Mouse (Mus musculus): ENCODE measurements around the gene Cand2. TPM values are rescaled to one million over a fixed set of nuclear protein-coding genes. Genes with fewer than 3 reads are reported as not detected.

The Cand2 gene
- polyA plus RNA-seq, 1 experiment from 2014 or later: 40.8 TPM

DNA sequence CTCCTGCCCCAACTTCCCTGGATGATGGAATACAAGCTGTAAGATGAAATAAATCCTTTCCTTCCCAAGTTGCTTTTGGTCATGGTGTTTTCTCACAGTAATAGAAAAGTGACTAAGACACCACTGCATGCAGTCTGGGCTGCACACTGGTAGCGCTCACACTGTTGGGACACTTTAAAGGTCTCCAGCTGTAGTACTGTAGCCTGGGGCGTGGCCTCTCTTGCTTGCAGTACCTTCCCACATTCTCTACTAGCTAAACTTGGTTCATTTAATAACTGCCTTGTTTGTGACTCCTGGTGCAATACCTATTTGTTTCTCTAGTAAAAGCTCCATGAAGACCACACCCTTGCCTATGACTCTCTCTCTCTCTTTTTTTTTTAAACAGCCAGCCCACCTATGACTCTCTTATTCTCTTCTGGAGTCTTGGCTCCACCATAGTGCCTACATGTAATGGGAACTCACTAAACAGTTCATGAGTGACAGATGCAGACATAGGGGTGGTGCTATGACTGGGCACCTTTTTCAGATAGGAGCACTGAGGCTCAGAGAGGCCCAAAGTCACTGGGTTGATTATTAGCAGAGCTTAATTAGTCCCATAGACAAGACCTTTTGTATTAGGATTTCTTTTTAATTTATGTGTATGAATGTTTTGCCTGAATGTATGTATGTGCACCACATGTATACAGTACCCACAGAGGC lies 58.0 kb downstream of the Cand2 start:
- no peak overlapping the region for H3K27ac ChIP-seq
- H3K9ac ChIP-seq: no peak overlapping the region
- ATAC-seq (replicated peaks; ENCODE audit: insufficient number of reproducible peaks, insufficient read depth, low FRiP score, low read depth): no peak
- no peaks in the 10 kb centered on the region for H3K36me3 ChIP-seq
- no peaks in the 10 kb centered on the region for H3K4me1 ChIP-seq (replicated peaks)
- no peaks in the 10 kb centered on the region for H3K9me3 ChIP-seq (replicated peaks)
- no peak overlapping the region for H3K4me3 ChIP-seq
- H3K4me2 ChIP-seq: no peak overlapping the region
- 87% methylated on average over 2 of the region's 2 CpGs for WGBS
- H3K27me3 ChIP-seq: no peaks in the 10 kb centered on the region

DNA sequence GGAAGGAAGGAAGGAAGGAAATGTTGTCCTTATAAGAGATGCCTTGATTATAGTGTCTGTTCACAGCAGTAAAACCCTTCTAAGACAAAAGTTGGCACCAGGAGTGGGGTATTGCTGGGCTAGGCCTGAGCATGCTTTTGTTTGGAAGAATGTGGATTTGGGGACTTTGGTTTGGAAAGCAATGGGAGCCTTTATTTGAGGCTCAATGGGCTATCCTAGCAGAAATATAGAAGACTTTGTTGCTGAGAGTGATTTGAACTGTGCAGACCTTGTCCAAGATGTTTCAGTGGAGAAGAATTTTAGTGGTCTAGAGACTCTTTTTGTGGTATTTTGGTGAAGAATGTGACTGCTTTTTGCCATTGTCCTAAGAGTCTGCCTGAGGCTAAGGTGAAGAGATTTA lies 59.5 kb downstream of the Cand2 start:
- Histone ChIP-seq H3K4me1 (replicated peaks) (peaks cover 12% of the 10 kb centered on the region), H3K36me3 (no peaks in the 10 kb centered on the region), H3K9ac (no peak overlapping the region), H3K4me2 (no peak overlapping the region), H3K9me3 (replicated peaks) (no peaks in the 10 kb centered on the region), H3K27ac (no peak overlapping the region), H3K4me3 (no peak overlapping the region), H3K27me3 (no peaks in the 10 kb centered on the region)
- no peak for ATAC-seq (replicated peaks; ENCODE audit: insufficient number of reproducible peaks, insufficient read depth, low FRiP score, low read depth)

GRCm38 (mm10) chr6:115838161-115838597 lies 63.8 kb downstream of the Cand2 start, which contains the start of gene Efcab12:
Gene Efcab12 (minus strand): TSS chr6:115838412.
- 2% methylated on average over 19 of the region's 19 CpGs for WGBS
- H3K9ac ChIP-seq: peak within 1 kb of the TSS; percentile 42; the same call in 1 of the 2 replicates
- H3K4me3 ChIP-seq: peak within 1 kb of the TSS; percentile 54
- peak within 1 kb of the TSS; percentile 85 for H3K4me2 ChIP-seq
- no peaks in the 10 kb centered on the region for H3K27me3 ChIP-seq
- peaks cover 12% of the 10 kb centered on the region for H3K4me1 ChIP-seq (replicated peaks)
- H3K9me3 ChIP-seq (replicated peaks): no peaks in the 10 kb centered on the region
- peaks cover 16% of the 10 kb centered on the region for H3K36me3 ChIP-seq
- peak within 1 kb of the TSS; percentile 48 for H3K27ac ChIP-seq
- ATAC-seq (replicated peaks; ENCODE audit: insufficient number of reproducible peaks, insufficient read depth, low FRiP score, low read depth): peak; percentile 84

DNA sequence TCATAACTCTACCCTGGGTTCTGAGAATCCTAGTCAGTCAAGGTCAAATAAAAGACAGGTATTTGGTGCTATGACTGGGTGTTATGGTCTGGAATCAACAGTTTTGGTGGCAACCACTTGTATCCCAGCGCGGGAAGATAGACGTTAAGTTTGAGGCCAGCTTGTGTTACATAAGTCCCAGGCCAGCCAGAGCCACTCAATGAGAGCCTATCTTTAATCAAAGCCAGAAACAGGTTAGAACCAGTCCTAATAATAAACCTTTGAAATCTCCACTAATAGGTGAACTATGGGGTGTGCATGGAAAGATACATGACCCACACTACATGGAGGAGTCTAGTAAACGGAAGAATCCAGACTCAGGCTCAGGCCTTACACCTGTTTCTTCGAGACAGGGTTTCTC lies 64.4 kb downstream of the Cand2 start:
- peaks cover 22% of the 10 kb centered on the region for H3K36me3 ChIP-seq
- no peak overlapping the region for H3K9ac ChIP-seq
- ATAC-seq (replicated peaks; ENCODE audit: insufficient number of reproducible peaks, insufficient read depth, low FRiP score, low read depth): no peak
- H3K4me2 ChIP-seq: peak overlapping the region; percentile 85
- H3K4me1 ChIP-seq (replicated peaks): peaks cover 12% of the 10 kb centered on the region
- peak overlapping the region; percentile 48; the same call in 1 of the 2 replicates for H3K27ac ChIP-seq
- WGBS: 61% methylated on average over 5 of the region's 5 CpGs
- H3K4me3 ChIP-seq: peak overlapping the region; percentile 54
- no peaks in the 10 kb centered on the region for H3K27me3 ChIP-seq
- H3K9me3 ChIP-seq (replicated peaks): no peaks in the 10 kb centered on the region

DNA sequence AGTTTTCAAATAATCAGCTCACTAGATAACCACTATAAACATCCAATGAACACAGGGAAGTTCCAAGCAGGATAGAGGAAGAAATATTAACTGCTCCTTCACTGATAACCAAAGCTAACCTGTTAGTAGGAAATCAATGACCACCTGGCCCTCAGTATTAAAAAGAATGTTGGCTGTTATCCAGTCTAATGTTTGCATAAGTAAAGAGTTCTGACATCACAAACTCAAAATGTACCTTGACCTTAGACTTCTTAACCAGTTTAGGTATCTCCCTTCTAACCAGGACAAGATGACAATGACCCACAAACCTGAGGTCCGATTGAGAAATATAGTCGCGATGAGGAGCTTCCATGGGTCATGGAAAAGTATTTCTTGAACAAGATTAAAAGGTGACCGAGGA lies 70.7 kb downstream of the Cand2 start:
- Histone ChIP-seq H3K4me3 (no peak overlapping the region), H3K4me2 (no peak overlapping the region), H3K4me1 (replicated peaks) (peaks cover 12% of the 10 kb centered on the region), H3K36me3 (peaks cover 35% of the 10 kb centered on the region), H3K27me3 (no peaks in the 10 kb centered on the region), H3K27ac (no peak overlapping the region), H3K9ac (no peak overlapping the region), H3K9me3 (replicated peaks) (no peaks in the 10 kb centered on the region)
- ATAC-seq (replicated peaks; ENCODE audit: insufficient number of reproducible peaks, insufficient read depth, low FRiP score, low read depth): no peak
- WGBS: 91% methylated on average over 4 of the region's 4 CpGs

DNA sequence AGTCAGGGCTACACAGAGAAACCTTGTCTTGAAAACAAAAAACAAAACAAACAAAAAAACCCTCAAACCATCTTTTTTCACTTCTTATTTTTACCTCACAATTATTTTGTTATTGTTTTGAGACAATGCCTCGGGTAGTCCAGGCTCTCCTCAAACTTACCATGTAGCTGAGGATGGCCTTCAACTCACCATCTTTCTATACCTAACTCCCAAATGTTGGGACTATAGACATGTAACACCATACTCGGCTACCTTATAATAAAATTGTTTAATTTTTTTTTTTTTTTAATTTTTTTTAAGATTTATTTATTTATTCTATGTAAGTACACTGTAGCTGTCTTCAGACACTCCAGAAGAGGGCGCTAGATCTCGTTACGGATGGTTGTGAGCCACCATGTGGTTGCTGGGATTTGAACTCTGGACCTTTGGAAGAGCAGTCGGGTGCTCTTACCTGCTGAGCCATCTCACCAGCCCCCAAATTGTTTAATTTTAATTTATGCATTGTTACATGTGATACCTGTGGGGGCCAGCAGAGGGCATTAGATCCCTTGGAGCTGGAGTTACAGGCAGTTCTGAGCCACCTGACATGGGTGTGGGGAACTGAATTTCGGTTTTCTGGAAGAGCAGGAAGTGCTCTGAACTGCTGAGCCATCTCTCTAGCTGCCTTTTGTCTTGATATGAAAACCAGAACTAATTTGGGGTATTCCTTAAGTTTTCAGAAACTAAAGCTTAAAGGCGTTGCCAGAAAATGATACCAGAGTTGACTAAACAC lies 72.5 kb downstream of the Cand2 start:
- peaks cover 32% of the 10 kb centered on the region for H3K36me3 ChIP-seq
- H3K9ac ChIP-seq: no peak overlapping the region
- ATAC-seq (replicated peaks; ENCODE audit: insufficient number of reproducible peaks, insufficient read depth, low FRiP score, low read depth): no peak

GRCm38 (mm10) chr6:115848598-115849304 lies 74.4 kb downstream of the Cand2 start:
- no peaks in the 10 kb centered on the region for H3K9me3 ChIP-seq (replicated peaks)
- H3K4me3 ChIP-seq: no peak overlapping the region
- no peak overlapping the region for H3K27ac ChIP-seq
- no peak overlapping the region for H3K4me2 ChIP-seq
- H3K4me1 ChIP-seq (replicated peaks): peaks cover 24% of the 10 kb centered on the region
- no peak for ATAC-seq (replicated peaks; ENCODE audit: insufficient number of reproducible peaks, insufficient read depth, low FRiP score, low read depth)
- H3K9ac ChIP-seq: no peak overlapping the region
- peaks cover 13% of the 10 kb centered on the region; the same call in 1 of the 2 replicates for H3K36me3 ChIP-seq
- WGBS: 90% methylated on average over 10 of the region's 10 CpGs
- H3K27me3 ChIP-seq: no peaks in the 10 kb centered on the region

More for the DNA sequence above, 72.5 kb downstream of the Cand2 start:
- H3K4me3 ChIP-seq: no peak overlapping the region
- H3K4me2 ChIP-seq: no peak overlapping the region
- H3K27me3 ChIP-seq: no peaks in the 10 kb centered on the region
- WGBS: 36% methylated on average over 8 of the region's 8 CpGs
- peaks cover 12% of the 10 kb centered on the region for H3K4me1 ChIP-seq (replicated peaks)
- no peaks in the 10 kb centered on the region for H3K9me3 ChIP-seq (replicated peaks)
- H3K27ac ChIP-seq: peak overlapping the region; percentile 7; the same call in 1 of the 2 replicates

GRCm38 (mm10) chr6:115852446-115853090 lies 78.2 kb downstream of the Cand2 start:
- Histone ChIP-seq H3K4me1 (replicated peaks) (peaks cover 37% of the 10 kb centered on the region), H3K9me3 (replicated peaks) (no peaks in the 10 kb centered on the region), H3K27me3 (no peaks in the 10 kb centered on the region), H3K27ac (peak overlapping the region; percentile 82), H3K4me2 (peak overlapping the region; percentile 81), H3K36me3 (peaks cover 4% of the 10 kb centered on the region; the same call in 1 of the 2 replicates), H3K4me3 (peak overlapping the region; percentile 58), H3K9ac (peak overlapping the region; percentile 53)
- ATAC-seq (replicated peaks; ENCODE audit: insufficient number of reproducible peaks, insufficient read depth, low FRiP score, low read depth): no peak
- 5% methylated on average over 20 of the region's 20 CpGs for WGBS

DNA sequence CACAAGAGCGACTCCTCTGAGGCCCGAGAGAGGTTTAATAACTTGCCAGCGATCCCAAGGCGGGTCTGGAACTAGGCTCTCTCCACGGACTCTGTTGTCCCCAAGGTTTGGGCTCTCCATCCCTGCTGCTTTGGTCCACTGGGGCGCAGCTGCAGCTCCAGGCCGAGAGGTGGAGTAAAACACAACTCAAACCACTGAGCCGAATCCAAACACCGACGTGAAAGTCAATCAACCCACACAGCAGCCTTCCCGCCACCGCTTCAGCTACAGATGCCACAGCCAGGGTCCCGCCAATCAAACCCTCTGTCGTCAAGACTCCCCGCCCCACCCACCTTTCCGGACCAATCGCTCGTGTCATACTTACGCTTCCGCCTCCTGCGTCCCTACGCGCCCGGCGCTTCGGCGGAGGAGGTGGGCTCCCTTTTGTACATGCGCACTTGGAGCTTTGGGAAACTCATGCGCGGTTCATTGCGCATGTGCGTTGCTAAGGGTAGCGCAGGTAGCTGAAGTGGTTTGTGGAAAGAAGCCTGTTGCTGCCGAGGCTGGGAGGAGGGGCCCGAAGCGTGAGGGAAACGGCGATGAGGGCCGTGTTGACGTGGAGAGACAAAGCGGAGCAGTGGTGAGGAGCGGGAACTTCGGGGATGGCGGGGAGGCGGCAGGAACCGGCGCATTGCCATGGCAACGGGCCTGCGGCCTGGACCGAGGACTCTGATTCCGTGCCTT lies 78.9 kb downstream of the Cand2 start, which contains the start of the genes Mbd4 and Ift122:
TSS of gene Mbd4 (minus strand) at position 281 of the 723 bp plus-strand sequence.
TSS of gene Ift122 (plus strand) at position 380 of the 723 bp plus-strand sequence.
- Histone ChIP-seq H3K4me2 (peak within 1 kb of the TSS; percentile 81), H3K4me3 (peak within 1 kb of the TSS; percentile 58), H3K36me3 (peaks cover 4% of the 10 kb centered on the region; the same call in 1 of the 2 replicates), H3K9ac (peak within 1 kb of the TSS; percentile 53), H3K4me1 (replicated peaks) (peaks cover 36% of the 10 kb centered on the region), H3K27ac (peak within 1 kb of the TSS; percentile 83), H3K9me3 (replicated peaks) (no peaks in the 10 kb centered on the region), H3K27me3 (no peaks in the 10 kb centered on the region)
- peak; percentile 95 for ATAC-seq (replicated peaks; ENCODE audit: insufficient number of reproducible peaks, insufficient read depth, low FRiP score, low read depth)
- WGBS: under 1% methylated on average over 51 of the region's 51 CpGs

- Histone ChIP-seq H3K4me2 (peak overlapping the region; percentile 64), H3K36me3 (no peaks in the 10 kb centered on the region), H3K4me3 (peak overlapping the region; percentile 58), H3K4me1 (replicated peaks) (peaks cover 31% of the 10 kb centered on the region), H3K27ac (peak overlapping the region; percentile 83), H3K9me3 (replicated peaks) (no peaks in the 10 kb centered on the region), H3K27me3 (no peaks in the 10 kb centered on the region), H3K9ac (peak overlapping the region; percentile 47)
- no peak for ATAC-seq (replicated peaks; ENCODE audit: insufficient number of reproducible peaks, insufficient read depth, low FRiP score, low read depth)
- WGBS: 42% methylated on average over 7 of the region's 7 CpGs
Observed at GRCm38 (mm10) chr6:115853985-115854384, 79.6 kb downstream of the Cand2 start.

Data from heart, embryonic 15.5 days (tissue).